Mouse (Mus musculus) A20 (cell line): ENCODE measurements at regions not wholly inside any gene's neighbourhood (a gene's known extent, or its start where the extent isn't known, plus 50 kb on each side); places are given as distances from the start of the nearest gene placed in this dataset.
A peak's percentile ranks its signal among the peaks of the same experiment; 100 is the strongest.

Experiments used
- DNase-seq: peaks from one replicate; pipeline ENCODE4 v3.0.0-alpha.2; 2011; ENCODE audit warnings: low read depth, low spot score

GRCm38 (mm10) chr8:49845575-49845974 is 1001.8 kb upstream of the Tenm3 start:
- DNase-seq = no peak

GRCm38 (mm10) chr8:49831970-49832369 is 988.2 kb upstream of the Tenm3 start:
- no peak for DNase-seq

GRCm38 (mm10) chr8:49829345-49829744 is 985.6 kb upstream of the Tenm3 start:
- peak; percentile 1 for DNase-seq

- DNase-seq = no peak
These were observed 982.5 kb upstream of the Tenm3 start for GRCm38 (mm10) chr8:49826231-49826630.

GRCm38 (mm10) chr8:49825000-49825399 is 981.2 kb upstream of the Tenm3 start:
- no peak for DNase-seq

GRCm38 (mm10) chr8:49822791-49823190 is 979.0 kb upstream of the Tenm3 start:
- no peak for DNase-seq

GRCm38 (mm10) chr8:49799236-49799635 is 955.5 kb upstream of the Tenm3 start:
- DNase-seq = no peak

- no peak for DNase-seq
These were observed 953.0 kb upstream of the Tenm3 start for GRCm38 (mm10) chr8:49796741-49797140.

GRCm38 (mm10) chr8:49794491-49794890 is 950.7 kb upstream of the Tenm3 start:
- no peak for DNase-seq

- no peak for DNase-seq
These were observed 926.1 kb upstream of the Tenm3 start for GRCm38 (mm10) chr8:49769829-49770228.

- DNase-seq = no peak
These were observed 894.3 kb upstream of the Tenm3 start for GRCm38 (mm10) chr8:49738043-49738442.

- no peak for DNase-seq
These were observed 885.4 kb upstream of the Tenm3 start for GRCm38 (mm10) chr8:49729156-49729555.

GRCm38 (mm10) chr8:49712371-49712770 is 868.6 kb upstream of the Tenm3 start:
- DNase-seq = no peak

GRCm38 (mm10) chr8:49708701-49709100 is 865.0 kb upstream of the Tenm3 start:
- DNase-seq = no peak

- DNase-seq = no peak
These were observed 855.3 kb upstream of the Tenm3 start for GRCm38 (mm10) chr8:49699058-49699457.

GRCm38 (mm10) chr8:49696709-49697108 is 853.0 kb upstream of the Tenm3 start:
- DNase-seq = no peak
